Mouse (Mus musculus) ES-Bruce4 (cell line): ENCODE data around the gene Gm49392. TPM values are rescaled to one million over a fixed set of nuclear protein-coding genes. Genes with fewer than 3 reads are reported as not detected.
"Not testable (repeated sequence)": the region's sequence is repeated elsewhere in the genome, so short reads cannot be mapped to it uniquely, and the experiment has no call there.

Experiments
- H3K27ac ChIP-seq: 2 replicates; pipeline ENCODE4 v1.5.1; 2012; ENCODE audit warnings: low read length, inconsistent platforms; ENCODE audit not compliant: insufficient read depth
- H3K27me3 ChIP-seq: 2 replicates; pipeline ENCODE4 v1.6.1; 2012; ENCODE audit warnings: mild to moderate bottlenecking, low read length, inconsistent platforms; ENCODE audit not compliant: control insufficient read depth, poor library complexity, insufficient read depth, severe bottlenecking
- H3K36me3 ChIP-seq: 2 replicates; pipeline ENCODE4 v1.6.1; 2012; ENCODE audit warnings: inconsistent platforms, mild to moderate bottlenecking, low read length, moderate library complexity; ENCODE audit not compliant: control insufficient read depth, poor library complexity, insufficient read depth, severe bottlenecking
- H3K4me1 ChIP-seq: one replicate; pipeline ENCODE4 v1.8.1; 2011; ENCODE audit warnings: low read length; ENCODE audit not compliant: control insufficient read depth, insufficient read depth
- H3K4me3 ChIP-seq: 2 replicates; pipeline ENCODE4 v1.5.1; 2011; ENCODE audit warnings: low read depth, mild to moderate bottlenecking, low read length
- H3K9ac ChIP-seq: 2 replicates; pipeline ENCODE4 v1.6.1; 2012; ENCODE audit warnings: low read depth, mild to moderate bottlenecking, inconsistent platforms; ENCODE audit not compliant: poor library complexity, severe bottlenecking
- H3K9me3 ChIP-seq: replicated peaks from 2 replicates; pipeline ENCODE4 v1.6.1; 2012; ENCODE audit warnings: mild to moderate bottlenecking, low read length, inconsistent platforms; ENCODE audit not compliant: control insufficient read depth, poor library complexity, insufficient read depth, severe bottlenecking
- CTCF ChIP-seq: IDR thresholded peaks from one replicate; pipeline ENCODE4 v1.8.1; 2011; ENCODE audit warnings: low read depth, low read length
- EP300 ChIP-seq: IDR thresholded peaks from 2 replicates; pipeline ENCODE4 v1.6.1; 2011; ENCODE audit warnings: low read depth, low read length; ENCODE audit not compliant: insufficient read depth
- POLR2A ChIP-seq: IDR thresholded peaks from one replicate; pipeline ENCODE4 v1.8.1; 2011; ENCODE audit warnings: low read length; ENCODE audit not compliant: insufficient read depth
- polyA plus RNA-seq: library from polyadenylated mRNA; stranded (reverse); fragments of >200 nt; gene quantifications from 2 replicates; pipeline ENCODE4 v1.2.4, GENCODE M21; 2011; ENCODE audit warnings: low read depth; ENCODE audit not compliant: missing spikeins, insufficient read depth, insufficient read length

Gene Gm49392
- not detected in 2 replicates for polyA plus RNA-seq

GRCm38 (mm10) chr13:60896794-60897193 is at the start of gene Gm49392:
Gene Gm49392 (minus strand): TSS chr13:60896894.
- not testable (repeated sequence) for H3K4me1 ChIP-seq, H3K9me3 ChIP-seq, H3K4me3 ChIP-seq, H3K27ac ChIP-seq, H3K36me3 ChIP-seq, H3K9ac ChIP-seq, H3K27me3 ChIP-seq

GRCm38 (mm10) chr13:60941884-60942283 is 45.2 kb upstream of the Gm49392 start, which contains the start of gene Tpbpa:
Gene Tpbpa (minus strand): TSS chr13:60941984.
- not testable (repeated sequence) for H3K4me1 ChIP-seq

GRCm38 (mm10) chr13:60936500-60936901 is 39.8 kb upstream of the Gm49392 start, which contains the start of the genes Gm49391 and Ctla2a:
Gene Gm49391 (minus strand): TSS chr13:60936571.
Gene Ctla2a (minus strand): TSS chr13:60936625.
- Histone ChIP-seq H3K27me3 (no peaks in the 10 kb centered on the region), H3K4me3 (no peak within 1 kb of the TSS), H3K9ac (no peak within 1 kb of the TSS), H3K4me1 (no peaks in the 10 kb centered on the region), H3K36me3 (no peaks in the 10 kb centered on the region), H3K27ac (no peak within 1 kb of the TSS), H3K9me3 (no peaks in the 10 kb centered on the region)
- TF ChIP-seq CTCF (no peak), EP300 (no peak), POLR2A (no peak)

More at GRCm38 (mm10) chr13:60941884-60942283, 45.2 kb upstream of the Gm49392 start, which contains the start of gene Tpbpa:
- H3K9me3 ChIP-seq, H3K27me3 ChIP-seq, H3K9ac ChIP-seq, H3K36me3 ChIP-seq, H3K4me3 ChIP-seq, H3K27ac ChIP-seq: not testable (repeated sequence)

DNA sequence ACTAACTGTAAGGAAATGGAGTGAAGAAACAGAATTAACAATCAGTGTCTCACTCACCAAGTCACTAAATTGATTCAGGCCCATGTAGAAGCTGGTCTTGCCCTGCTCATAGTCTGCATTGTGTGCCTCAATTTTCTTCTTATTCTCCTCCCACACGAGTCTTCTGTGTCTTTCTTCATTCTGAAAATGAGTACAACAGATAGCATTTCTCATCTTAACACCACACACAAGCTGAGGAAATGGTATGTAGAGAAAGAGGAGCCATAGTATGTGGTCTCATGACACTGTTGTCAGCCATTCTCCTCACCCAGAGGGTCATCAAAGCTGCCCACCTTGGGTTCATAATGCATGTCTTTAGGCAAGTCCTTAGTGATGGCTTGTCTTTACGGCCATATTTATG is 38.8 kb upstream of the Gm49392 start, which contains the start of gene Gm49393:
Gene Gm49393 (minus strand): TSS at position 101 of the 400 bp plus-strand sequence.
- not testable (repeated sequence) for H3K4me3 ChIP-seq, H3K27ac ChIP-seq

DNA sequence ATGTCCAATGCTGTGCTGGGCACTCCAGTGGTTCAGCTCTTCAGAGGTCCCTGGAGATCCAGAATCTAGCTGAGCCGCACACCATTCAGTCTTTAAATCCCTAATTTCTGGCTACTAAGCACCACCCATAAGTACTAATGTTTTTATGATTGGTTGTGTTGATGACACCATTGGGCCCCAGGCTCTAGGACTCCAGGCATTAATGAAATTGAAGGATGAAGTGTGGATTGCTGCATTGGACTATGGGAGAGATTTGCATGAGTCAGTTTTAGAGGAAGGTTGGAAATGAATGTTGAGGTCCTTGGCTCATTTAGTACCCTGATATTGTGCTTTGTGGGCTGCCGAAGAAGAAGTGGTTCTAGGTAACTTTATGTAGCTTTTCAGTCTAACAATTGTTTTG is 8.1 kb upstream of the Gm49392 start, which contains the start of gene Tpbpb:
Gene Tpbpb (minus strand): TSS at position 101 of the 400 bp plus-strand sequence.
- not testable (repeated sequence) for H3K9ac ChIP-seq, H3K4me3 ChIP-seq

More for the DNA sequence above, 38.8 kb upstream of the Gm49392 start, which contains the start of gene Gm49393:
- not testable (repeated sequence) for H3K36me3 ChIP-seq, H3K9me3 ChIP-seq, H3K9ac ChIP-seq, H3K4me1 ChIP-seq, H3K27me3 ChIP-seq

GRCm38 (mm10) chr13:60897328-60897727 is 634 bp upstream of the Gm49392 start, which contains the start of gene Ctla2b:
Gene Ctla2b (minus strand): TSS chr13:60897447.
- H3K4me1 ChIP-seq, result no peaks in the 10 kb centered on the region
- H3K9ac ChIP-seq, result no peak within 1 kb of the TSS
- H3K9me3 ChIP-seq, result no peaks in the 10 kb centered on the region
- H3K4me3 ChIP-seq, result no peak within 1 kb of the TSS
- H3K27ac ChIP-seq, result no peak within 1 kb of the TSS
- H3K27me3 ChIP-seq, result no peaks in the 10 kb centered on the region
- TF ChIP-seq POLR2A (no peak), CTCF (no peak), EP300 (no peak)
- no peaks in the 10 kb centered on the region for H3K36me3 ChIP-seq

More for the DNA sequence above, 8.1 kb upstream of the Gm49392 start, which contains the start of gene Tpbpb:
- H3K9me3 ChIP-seq, H3K36me3 ChIP-seq, H3K27ac ChIP-seq, H3K27me3 ChIP-seq, H3K4me1 ChIP-seq: not testable (repeated sequence)
